Comparison of ENCODE assay signal across 8 mouse cellular contexts in the genomic region with DNA sequence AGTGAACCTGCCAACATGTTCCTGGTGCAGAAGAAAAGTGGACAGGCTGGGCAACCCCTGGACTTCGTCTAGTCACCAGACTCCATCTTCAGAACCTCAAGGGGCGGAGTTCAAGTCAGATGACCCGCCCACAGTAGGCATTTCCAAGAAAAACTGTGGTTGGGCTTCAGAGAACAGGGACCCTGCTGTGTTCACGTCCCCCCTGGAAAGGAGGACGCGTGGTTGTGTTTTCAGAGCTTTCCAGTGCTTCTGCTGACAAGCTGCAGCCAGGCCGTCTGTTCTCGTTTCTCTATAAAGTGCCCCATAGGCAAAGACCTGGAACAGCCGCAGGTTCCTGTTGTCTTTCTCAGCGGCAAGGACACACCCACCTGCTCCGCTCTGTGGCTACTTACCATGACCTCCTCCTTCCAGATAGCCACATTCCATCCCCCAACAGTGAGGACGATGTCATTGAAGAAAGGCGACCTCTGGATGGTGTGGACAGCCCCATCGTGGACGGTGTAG.
DNase-seq lines count a peak whose midpoint lies in the region; ATAC-seq lines count a peak whose summit lies in the region.

No protein-coding gene starts in this region.

- WGBS in embryonic facial prominence, embryonic 13.5 days, result 21% methylated on average over 15 of the region's 15 CpGs
- 22% methylated on average over 15 of the region's 15 CpGs for WGBS in intestine, embryonic 14.5 days
- WGBS in liver, embryonic 13.5 days (ENCODE audit: insufficient replicate concordance), result 16% methylated on average over 15 of the region's 15 CpGs

- ATAC-seq in embryonic facial prominence, embryonic 13.5 days (ENCODE audit: insufficient number of reproducible peaks, insufficient read depth, low FRiP score, low TSS enrichment, low read depth), result no peak; the same call in 1 of the 2 replicates
- ATAC-seq in intestine, embryonic 14.5 days (replicated peaks; ENCODE audit: low FRiP score, low TSS enrichment, low read depth), result peak; percentile 51
- peak; percentile 55 for ATAC-seq in liver, embryonic 13.5 days (ENCODE audit: low read depth)

- peaks cover 36% of the 10 kb centered on the region for H3K4me1 ChIP-seq in embryonic facial prominence, embryonic 13.5 days
- H3K4me1 ChIP-seq in intestine, embryonic 14.5 days (replicated peaks; ENCODE audit: control insufficient read depth, insufficient read depth, low read length), result peaks cover 5% of the 10 kb centered on the region; the same call in 1 of the 2 replicates
- H3K4me1 ChIP-seq in liver, embryonic 13.5 days (replicated peaks), result peaks cover 12% of the 10 kb centered on the region

- H3K4me2 ChIP-seq in embryonic facial prominence, embryonic 13.5 days, result peak overlapping the region; percentile 37
- H3K4me2 ChIP-seq in intestine, embryonic 14.5 days (ENCODE audit: low read length), result peak overlapping the region; percentile 20
- peak overlapping the region; percentile 62 for H3K4me2 ChIP-seq in liver, embryonic 13.5 days

- no peaks in the 10 kb centered on the region for H3K36me3 ChIP-seq in embryonic facial prominence, embryonic 13.5 days
- no peaks in the 10 kb centered on the region for H3K36me3 ChIP-seq in intestine, embryonic 14.5 days (ENCODE audit: control insufficient read depth, insufficient read depth, low read length)
- H3K36me3 ChIP-seq in liver, embryonic 13.5 days, result no peaks in the 10 kb centered on the region

- H3K27ac ChIP-seq in embryonic facial prominence, embryonic 13.5 days, result 0 out of 2 replicates have a peak overlapping the region, but pooled peaks have one; percentile 51
- H3K27ac ChIP-seq in intestine, embryonic 14.5 days (ENCODE audit: low read depth), result no peak overlapping the region
- H3K27ac ChIP-seq in liver, embryonic 13.5 days, result no peak overlapping the region

- no peaks in the 10 kb centered on the region for H3K9me3 ChIP-seq in embryonic facial prominence, embryonic 13.5 days
- H3K9me3 ChIP-seq in intestine, embryonic 14.5 days (ENCODE audit: control insufficient read depth, low read length), result no peaks in the 10 kb centered on the region
- no peaks in the 10 kb centered on the region for H3K9me3 ChIP-seq in liver, embryonic 13.5 days (replicated peaks)

- peak; percentile 24 for DNase-seq in adrenal gland, postnatal 10 days
- DNase-seq in adrenal gland, postnatal 25 days, result no peak
- DNase-seq in B cell, adult 2 months, result peak; percentile 51 to 53
- DNase-seq in intestine, embryonic 14.5 days (ENCODE audit: low spot score), result no peak
- peak; percentile 25 for DNase-seq in liver, embryonic 13.5 days
- peak; percentile 31 for DNase-seq in ovary, postnatal 14 days (ENCODE audit: low spot score)
- no peak for DNase-seq in thymus, adult 18-20 months

- no peaks in the 10 kb centered on the region for H3K27me3 ChIP-seq in embryonic facial prominence, embryonic 13.5 days
- no peaks in the 10 kb centered on the region for H3K27me3 ChIP-seq in intestine, embryonic 14.5 days (replicated peaks; ENCODE audit: control insufficient read depth, insufficient read depth, low read length)
- H3K27me3 ChIP-seq in liver, embryonic 13.5 days, result 0 out of 2 replicates have a peak, but pooled peaks cover 3% of the 10 kb centered on the region

- H3K4me3 ChIP-seq in embryonic facial prominence, embryonic 13.5 days, result no peak overlapping the region
- no peak overlapping the region for H3K4me3 ChIP-seq in intestine, embryonic 14.5 days (ENCODE audit: low read depth, low read length)
- H3K4me3 ChIP-seq in liver, embryonic 13.5 days (replicated peaks), result peak overlapping the region; percentile 38

- no peak overlapping the region for H3K9ac ChIP-seq in embryonic facial prominence, embryonic 13.5 days
- no peak overlapping the region for H3K9ac ChIP-seq in intestine, embryonic 14.5 days (ENCODE audit: low read length)
- no peak overlapping the region; the same call in 1 of the 2 replicates for H3K9ac ChIP-seq in liver, embryonic 13.5 days

Comparison
In these comparisons a context has a peak if more than half of its experiments do, and no peak if none do; other contexts are left out.
1. DNase-seq: peak in adrenal gland, postnatal 10 days (single experiment), B cell, adult 2 months (2 of 2), liver, embryonic 13.5 days (single experiment) and ovary, postnatal 14 days (single experiment); none in adrenal gland, postnatal 25 days (single experiment), intestine, embryonic 14.5 days (single experiment) and thymus, adult 18-20 months (0 of 2).
2. Peak in every context shown above with its lines, with median percentiles within 50 percentile points of each other: H3K4me2 ChIP-seq.